Mouse (Mus musculus) spleen, embryonic (tissue): ENCODE measurements around the gene Pcnx3.

Experiments used
- CTCF ChIA-PET: fragments of 350-600 bp; sonication (Branson Sonifier 250); formaldehyde crosslinking; loops from one replicate; lab custom pipeline; 2022; lab: Charles Lee

Pcnx3 gene

DNA sequence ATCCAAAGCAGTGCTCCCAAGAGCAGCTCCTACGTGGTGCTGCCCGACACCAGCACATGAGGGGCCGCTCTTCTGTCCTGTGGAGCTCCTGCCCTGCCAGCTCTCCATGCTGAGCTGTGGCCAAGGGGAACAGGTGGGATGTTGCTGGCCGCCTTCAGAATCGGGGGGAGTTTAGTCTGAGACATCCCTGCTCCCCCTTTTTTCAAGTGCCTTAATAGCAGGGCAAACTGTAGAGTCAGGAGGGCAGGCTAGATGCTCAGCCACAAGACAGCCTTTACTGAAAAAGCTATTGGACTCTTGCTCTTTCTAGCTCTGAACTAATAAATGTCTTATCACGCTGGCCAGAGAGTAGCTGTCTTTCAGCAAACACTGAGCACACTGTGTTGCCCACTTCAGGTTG, 40.9 kb downstream of the Pcnx3 start:
- CTCF ChIA-PET = no interaction called here

DNA sequence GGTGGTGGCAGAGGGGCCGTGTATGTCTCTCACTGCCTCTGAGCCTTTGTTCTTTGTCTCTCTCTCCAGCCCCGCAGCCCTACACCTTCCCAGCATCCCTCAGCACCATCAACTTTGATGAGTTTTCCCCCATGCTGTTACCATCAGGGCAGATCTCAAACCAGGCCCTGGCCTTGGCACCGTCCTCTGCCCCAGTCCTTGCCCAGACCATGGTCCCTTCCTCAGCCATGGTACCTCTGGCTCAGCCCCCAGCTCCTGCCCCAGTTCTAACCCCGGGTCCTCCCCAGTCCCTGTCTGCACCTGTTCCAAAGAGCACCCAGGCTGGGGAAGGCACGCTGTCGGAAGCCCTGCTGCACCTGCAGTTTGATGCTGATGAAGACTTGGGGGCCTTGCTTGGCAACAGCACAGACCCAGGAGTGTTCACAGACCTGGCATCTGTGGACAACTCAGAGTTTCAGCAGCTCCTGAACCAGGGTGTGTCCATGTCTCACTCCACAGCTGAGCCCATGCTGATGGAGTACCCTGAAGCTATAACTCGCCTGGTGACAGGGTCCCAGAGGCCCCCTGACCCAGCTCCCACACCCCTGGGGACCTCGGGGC, 41.9 kb downstream of the Pcnx3 start:
- CTCF ChIA-PET = interaction anchor here (0.7 kb wide), 1 partner anchor 9 kb away, joined by 3 read pairs; the partner anchor contains the start of gene Rela

DNA sequence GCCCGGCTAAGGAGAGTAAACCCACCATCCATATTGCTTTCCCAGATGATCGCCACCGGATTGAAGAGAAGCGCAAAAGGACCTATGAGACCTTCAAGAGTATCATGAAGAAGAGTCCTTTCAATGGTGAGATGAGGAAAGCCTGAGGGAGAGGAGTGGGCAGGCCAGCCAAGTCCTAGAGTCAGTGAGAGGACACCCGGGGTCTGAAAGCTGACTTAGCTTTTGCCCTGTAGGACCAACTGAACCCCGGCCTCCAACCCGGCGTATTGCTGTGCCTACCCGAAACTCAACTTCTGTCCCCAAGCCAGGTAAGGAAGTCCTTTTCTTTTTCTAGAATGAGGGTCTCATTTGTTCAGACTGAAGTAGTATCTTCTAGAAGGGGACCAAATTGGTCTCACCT, 43.4 kb downstream of the Pcnx3 start:
- CTCF ChIA-PET = no interaction called here

DNA sequence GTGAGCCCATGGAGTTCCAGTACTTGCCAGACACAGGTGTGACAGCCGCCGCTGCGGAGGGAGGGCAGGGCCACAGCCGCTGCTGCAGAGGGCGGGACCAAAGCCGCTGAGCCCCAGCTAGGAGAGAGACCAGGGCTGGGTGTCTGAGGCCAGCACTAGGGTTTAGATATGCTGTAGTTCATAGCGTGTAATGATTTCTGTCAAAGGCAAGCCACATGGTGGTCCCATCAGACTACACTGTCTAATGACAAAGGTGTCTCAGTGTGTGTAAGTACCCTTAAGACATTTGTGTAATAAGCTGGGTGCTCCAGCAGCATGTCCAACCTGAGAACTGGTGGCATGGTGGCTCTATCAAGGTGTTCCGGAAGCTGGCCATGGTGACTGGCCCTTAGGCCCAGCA, 47.1 kb downstream of the Pcnx3 start:
- CTCF ChIA-PET = no interaction called here

DNA sequence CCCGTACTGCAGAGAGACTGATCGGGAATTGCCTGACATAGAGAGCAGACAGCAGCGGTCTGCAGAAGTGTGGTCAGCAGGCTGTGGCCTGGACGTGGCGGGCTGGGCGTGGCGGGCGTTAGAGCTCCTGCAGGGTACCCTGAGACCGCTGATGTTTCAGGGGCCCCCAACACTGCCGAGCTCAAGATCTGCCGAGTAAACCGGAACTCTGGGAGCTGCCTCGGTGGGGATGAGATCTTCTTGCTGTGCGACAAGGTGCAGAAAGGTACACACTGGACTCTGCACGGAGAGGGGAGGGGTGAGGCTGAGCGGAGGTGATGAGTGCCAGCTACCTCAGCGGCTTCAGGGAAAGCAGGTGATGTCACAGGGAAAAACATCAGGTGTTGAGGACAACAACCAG, 47.7 kb downstream of the Pcnx3 start:
- CTCF ChIA-PET = no interaction called here

DNA sequence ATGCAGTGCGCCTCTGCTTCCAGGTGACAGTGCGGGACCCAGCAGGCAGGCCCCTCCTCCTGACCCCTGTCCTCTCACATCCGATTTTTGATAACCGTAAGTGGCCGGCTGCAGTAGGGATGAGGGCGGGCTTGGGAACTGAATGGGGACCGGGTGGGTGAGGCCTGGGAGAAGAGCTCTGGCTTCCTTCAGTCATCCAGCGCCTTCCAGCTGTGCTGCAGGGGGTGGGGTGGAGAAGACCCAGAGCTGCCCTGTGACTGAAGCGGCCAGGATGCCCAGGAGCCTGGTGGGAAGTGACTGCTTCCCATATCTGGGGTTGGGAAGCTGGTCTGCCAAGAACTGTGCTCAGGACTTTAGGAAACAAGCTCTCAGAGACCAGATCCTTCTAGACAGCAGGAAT, 48.4 kb downstream of the Pcnx3 start:
- CTCF ChIA-PET = no interaction called here

DNA sequence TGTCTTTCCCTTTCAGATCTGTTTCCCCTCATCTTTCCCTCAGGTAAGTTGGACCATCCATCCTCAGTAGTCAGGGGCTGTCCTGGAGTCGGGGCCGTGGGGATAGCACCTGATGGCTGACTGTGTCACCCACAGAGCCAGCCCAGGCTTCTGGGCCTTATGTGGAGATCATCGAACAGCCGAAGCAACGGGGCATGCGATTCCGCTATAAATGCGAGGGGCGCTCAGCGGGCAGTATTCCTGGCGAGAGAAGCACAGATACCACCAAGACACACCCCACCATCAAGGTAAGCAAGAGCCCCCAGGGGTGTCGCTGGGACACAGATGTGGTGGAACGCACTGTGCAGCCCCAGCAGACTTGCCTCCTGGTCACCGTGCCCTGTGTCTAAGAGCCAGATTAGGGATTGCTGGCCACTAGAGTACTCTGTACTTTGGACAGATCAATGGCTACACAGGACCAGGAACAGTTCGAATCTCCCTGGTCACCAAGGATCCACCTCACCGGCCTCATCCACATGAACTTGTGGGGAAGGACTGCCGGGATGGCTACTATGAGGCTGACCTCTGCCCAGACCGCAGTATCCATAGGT, 50.2 kb downstream of the Pcnx3 start:
- CTCF ChIA-PET = interaction anchor here (0.7 kb wide), 1 partner anchor 36 kb away, joined by 3 read pairs; no protein-coding TSS in a partner anchor

DNA sequence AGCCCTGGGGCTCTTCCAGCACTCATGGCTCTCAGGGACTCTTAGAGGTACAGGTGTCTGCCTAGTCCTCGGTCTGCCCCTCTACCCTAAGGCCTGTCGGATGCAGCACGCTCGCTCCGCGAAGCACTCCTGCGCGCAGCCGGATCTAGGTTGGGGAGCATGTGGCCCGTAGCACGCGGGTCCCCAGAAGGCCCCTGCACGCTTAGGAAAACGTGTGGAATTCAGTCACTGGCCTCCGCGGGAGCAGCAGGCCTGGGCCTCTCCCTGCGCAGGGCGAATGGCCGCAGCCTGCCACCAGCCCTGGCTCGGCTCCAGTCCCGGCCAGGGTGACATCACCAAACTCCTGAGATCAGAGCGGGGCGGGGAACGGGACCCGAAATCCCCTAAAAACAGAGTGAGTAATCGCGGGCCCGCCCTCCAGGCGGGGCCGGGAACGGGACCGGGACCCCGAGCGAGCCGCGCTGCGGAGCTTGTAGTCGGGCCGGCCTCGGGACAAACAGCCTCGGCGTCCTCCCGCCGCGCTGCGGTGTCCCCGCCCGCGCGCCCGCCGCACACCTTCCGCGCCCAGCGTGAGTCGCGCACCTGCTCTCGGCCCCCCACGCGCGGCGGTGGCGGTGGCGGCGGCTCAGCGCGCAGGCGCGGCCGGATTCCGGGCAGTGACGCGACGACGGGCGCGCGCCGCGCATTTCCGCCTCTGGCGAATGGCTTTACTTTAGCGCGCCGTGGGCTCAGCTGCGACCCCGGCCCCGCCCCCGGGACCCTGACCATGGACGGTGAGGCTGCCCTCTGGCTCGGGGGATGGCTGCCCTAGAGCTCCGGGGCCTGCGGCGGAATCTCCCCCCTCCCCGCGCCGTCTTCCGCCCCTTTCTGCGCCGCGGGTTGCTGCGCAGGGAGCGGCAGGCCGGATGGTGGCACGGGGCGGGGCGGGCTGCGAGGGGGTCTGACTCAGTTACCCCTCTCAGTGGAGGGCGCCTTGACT, 51.4 kb downstream of the Pcnx3 start, which contains the start of gene Rela:
Gene Rela (plus strand): TSS at position 415 of the 979 bp plus-strand sequence.
- CTCF ChIA-PET = interaction anchor here (0.7 to 1.0 kb wide), 2 partner anchors 9 to 35 kb away, joined by 3 read pairs; no protein-coding TSS in a partner anchor

DNA sequence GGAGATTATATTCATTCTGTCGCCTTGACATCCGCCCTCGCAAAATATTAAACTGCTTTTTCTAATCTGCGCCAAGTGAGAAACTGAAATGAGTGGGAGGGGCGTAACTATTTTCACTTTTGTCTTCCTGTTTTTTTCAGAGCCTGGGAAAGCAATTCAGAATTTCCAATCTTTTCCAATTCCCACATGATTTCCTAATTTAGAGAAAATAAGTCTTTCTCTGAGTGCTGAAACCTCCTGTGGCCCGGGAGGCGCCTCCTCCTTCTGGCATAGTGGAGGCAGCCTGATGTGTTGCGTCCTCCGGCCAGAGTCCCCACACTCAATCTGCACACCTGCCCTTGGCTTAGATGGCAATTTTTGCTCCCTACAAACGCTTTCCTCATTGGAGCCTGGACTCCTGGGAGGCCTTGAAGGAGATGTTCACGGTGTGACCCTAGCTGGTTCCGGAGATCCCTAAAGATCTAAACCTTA, 52.1 kb downstream of the Pcnx3 start:
- CTCF ChIA-PET = no interaction called here

DNA sequence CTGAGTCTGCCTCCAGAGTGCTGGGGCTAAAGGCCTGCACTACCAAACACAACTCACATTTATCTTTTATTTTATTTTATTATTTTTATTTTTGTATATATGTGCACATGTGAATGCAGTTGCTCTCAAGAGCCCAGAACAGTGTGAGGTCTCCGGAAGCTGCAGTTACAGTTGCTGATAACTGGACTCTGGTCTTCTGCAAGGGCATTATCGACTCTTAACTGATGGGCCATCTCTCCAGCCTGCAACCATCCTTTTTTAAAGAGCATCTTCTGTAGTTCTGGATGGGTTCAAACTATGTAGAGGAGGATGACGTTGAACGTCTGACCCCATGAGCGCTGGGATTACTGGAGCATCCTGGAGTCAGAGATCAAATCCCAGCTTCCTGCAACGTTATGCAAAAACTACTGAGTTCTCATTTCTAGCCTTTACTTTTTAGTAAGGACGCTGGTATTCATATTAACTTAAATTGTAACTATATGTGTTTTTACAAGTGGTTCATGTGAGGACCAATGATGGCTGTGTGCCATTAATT, 52.6 kb downstream of the Pcnx3 start:
- CTCF ChIA-PET = no interaction called here

DNA sequence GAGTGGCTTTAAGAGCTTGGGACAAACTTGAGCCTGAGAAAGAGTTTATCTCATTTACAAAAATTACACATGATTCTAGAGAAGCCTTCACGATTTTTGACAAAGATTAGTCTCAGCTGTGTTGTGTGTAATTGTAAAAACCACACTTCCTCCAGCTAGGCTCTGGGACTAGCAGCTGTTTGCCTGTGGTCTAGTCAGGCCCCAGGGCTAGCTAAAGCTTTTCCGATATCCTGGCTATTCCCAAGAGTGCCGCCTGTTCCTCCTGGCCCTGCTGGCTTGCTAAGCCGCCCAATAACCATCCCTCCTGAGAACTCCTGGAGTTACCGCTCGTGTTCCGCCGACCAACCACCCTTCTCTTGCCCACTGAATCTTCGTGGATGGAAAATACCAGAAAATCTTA, 56.6 kb downstream of the Pcnx3 start:
- CTCF ChIA-PET = interaction anchor here (0.6 to 0.9 kb wide), 2 partner anchors 28 to 102 kb away, joined by 3 read pairs; no protein-coding TSS in a partner anchor

DNA sequence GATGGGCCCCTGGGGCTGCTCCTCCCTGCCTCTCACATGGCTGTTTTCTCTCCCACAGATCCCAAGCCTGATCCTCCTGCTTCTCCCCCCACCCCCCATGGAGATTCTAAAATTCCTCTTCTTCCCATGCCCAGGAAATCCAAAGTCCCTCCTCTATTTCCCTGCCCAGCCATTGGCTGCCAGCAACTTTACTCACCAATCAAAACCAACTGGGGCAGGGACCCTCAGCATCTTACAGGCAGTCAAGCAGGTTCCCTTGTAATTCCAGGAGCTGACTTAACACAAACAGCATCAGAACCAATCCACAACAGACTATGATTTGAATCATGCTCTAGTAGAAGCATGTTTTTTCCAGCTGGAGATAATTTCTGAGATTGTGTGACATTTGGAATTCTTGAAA, 58.8 kb downstream of the Pcnx3 start:
- CTCF ChIA-PET = interaction anchor here (0.6 kb wide), 1 partner anchor 680 kb away, joined by 3 read pairs; no protein-coding TSS in a partner anchor

DNA sequence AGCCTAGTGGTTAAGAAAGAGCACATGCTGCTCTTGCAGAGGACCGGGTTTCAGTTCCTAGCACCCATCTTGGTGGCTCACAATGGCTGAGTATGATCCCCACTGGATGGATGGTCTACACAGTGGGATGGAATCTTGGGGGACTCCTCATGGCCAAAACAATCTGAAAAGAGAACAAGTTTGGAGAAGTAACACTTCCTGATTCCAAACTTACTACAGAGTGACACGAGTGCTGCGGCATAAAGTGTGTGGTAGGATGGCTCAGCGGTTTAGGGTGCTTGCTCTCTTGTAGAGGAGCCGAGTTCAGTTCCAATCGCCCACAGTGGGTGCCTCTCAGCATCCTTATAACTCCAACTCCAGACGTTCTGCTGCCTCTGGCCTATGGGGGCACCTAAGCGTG, 63.4 kb downstream of the Pcnx3 start:
- CTCF ChIA-PET = no interaction called here

DNA sequence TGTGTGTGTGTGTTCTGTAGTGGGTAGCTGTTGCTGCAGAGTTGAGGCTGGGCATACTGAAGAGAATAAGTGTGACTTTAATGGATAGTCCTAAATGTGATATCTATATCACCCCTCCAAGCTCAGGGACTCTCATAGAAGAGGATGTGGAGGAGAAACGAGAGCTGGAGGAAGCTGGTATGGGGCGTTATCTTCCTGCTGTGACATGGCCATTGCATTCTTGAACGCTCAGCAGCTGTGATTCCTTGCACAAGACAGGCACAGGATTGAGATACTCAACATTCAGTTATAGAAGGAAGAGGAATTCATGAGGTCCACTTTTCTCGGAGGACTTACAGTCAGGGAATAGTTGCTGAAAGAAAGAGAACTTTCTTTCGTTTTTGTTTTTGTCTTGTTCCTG, 66.8 kb downstream of the Pcnx3 start:
- CTCF ChIA-PET = no interaction called here

DNA sequence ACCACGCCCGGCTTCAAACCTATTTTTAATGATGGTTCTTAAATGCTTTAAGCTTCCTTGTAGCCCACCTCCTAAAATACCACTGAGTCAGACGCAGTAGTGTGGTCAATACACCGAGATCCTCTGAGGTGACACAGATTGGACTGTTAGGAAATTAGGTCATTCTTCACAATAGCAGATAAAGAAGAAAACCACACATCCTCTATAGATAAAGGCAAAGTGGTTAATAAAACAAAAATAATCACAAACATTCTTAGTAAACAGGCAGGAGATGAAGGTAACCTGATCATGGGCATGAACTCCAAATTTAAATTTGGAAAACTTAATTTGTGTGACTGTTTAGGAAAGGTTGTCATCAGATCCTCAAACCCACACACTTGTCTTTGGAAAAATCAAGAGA, 68.7 kb downstream of the Pcnx3 start:
- CTCF ChIA-PET = no interaction called here

DNA sequence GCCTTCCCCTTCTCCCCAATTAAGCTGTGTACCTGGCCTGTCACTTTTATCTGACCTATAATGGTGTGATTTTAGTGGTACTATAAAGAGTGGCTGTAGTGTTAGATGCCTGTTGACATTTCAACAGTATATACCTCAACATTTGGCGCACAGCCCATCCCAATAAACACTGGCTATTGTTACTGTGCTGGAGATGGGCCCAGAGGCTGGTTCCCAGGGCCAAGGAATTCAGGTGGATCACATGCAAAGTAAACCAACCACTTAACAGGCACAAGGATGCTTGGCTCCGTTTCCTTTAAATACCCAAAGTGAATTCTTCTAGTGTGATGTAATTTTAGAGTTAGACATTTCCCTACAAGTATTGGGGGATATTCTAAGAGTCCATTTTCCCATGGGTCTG, 73.8 kb downstream of the Pcnx3 start:
- CTCF ChIA-PET = no interaction called here
